Mouse (Mus musculus): ENCODE measurements around the gene Chuk. TPM values are rescaled to one million over a fixed set of nuclear protein-coding genes. Genes with fewer than 3 reads are reported as not detected.
A peak's percentile ranks its signal among the peaks of the same experiment; 100 is the strongest.

The Chuk gene
- polyA plus RNA-seq, 1 experiment from 2014 or later, result 32.8 TPM

GRCm38 (mm10) chr19:44042121-44042520 is 65.2 kb downstream of the Chuk start:
- DNase-seq (ENCODE audit: low spot score) (no peak), ATAC-seq (no peak)
- H3K27ac ChIP-seq (ENCODE audit: low read length), result no peak overlapping the region

GRCm38 (mm10) chr19:44033396-44033795 is 73.9 kb downstream of the Chuk start:
- H3K9me3 ChIP-seq (ENCODE audit: low read length), result no peaks in the 10 kb centered on the region
- WGBS, result 87% methylated on average over 5 of the region's 5 CpGs
- no peaks in the 10 kb centered on the region for H3K27me3 ChIP-seq (replicated peaks; ENCODE audit: insufficient read depth, low read length)
- TF ChIP-seq EP300 (IDR thresholded peaks at IDR 0.05) (no peak), CTCF (IDR thresholded peaks at IDR 0.05) (no peak)
- no peak overlapping the region for H3K4me2 ChIP-seq (replicated peaks; ENCODE audit: low read depth, low read length)
- DNase-seq (ENCODE audit: low spot score) (no peak), ATAC-seq (no peak)
- no peak overlapping the region for H3K9ac ChIP-seq (replicated peaks; ENCODE audit: low read depth)
- H3K36me3 ChIP-seq (ENCODE audit: insufficient read depth, low read length), result peaks cover 9% of the 10 kb centered on the region
- no peak overlapping the region for H3K4me3 ChIP-seq (ENCODE audit: low read depth, low read length)
- no peak overlapping the region for H3K27ac ChIP-seq (ENCODE audit: low read length)
- H3K4me1 ChIP-seq (ENCODE audit: insufficient read depth, low read depth, low read length), result peaks cover 2% of the 10 kb centered on the region; the same call in 1 of the 2 replicates

More at GRCm38 (mm10) chr19:44042121-44042520, 65.2 kb downstream of the Chuk start:
- H3K27me3 ChIP-seq (replicated peaks; ENCODE audit: insufficient read depth, low read length), result no peaks in the 10 kb centered on the region
- H3K4me1 ChIP-seq (ENCODE audit: insufficient read depth, low read depth, low read length), result no peaks in the 10 kb centered on the region
- no peak overlapping the region for H3K4me3 ChIP-seq (ENCODE audit: low read depth, low read length)
- peaks cover 14% of the 10 kb centered on the region for H3K36me3 ChIP-seq (ENCODE audit: insufficient read depth, low read length)
- 70% methylated on average over 5 of the region's 5 CpGs for WGBS
- no peaks in the 10 kb centered on the region for H3K9me3 ChIP-seq (ENCODE audit: low read length)
- TF ChIP-seq EP300 (IDR thresholded peaks at IDR 0.05) (no peak), CTCF (IDR thresholded peaks at IDR 0.05) (no peak)
- H3K9ac ChIP-seq (replicated peaks; ENCODE audit: low read depth), result no peak overlapping the region
- no peak overlapping the region for H3K4me2 ChIP-seq (replicated peaks; ENCODE audit: low read depth, low read length)

- ATAC-seq (peak; percentile 75), DNase-seq (ENCODE audit: low spot score) (peak; percentile 58)
- Histone ChIP-seq H3K4me2 (replicated peaks; ENCODE audit: low read depth, low read length) (no peak overlapping the region), H3K9ac (replicated peaks; ENCODE audit: low read depth) (no peak overlapping the region), H3K4me3 (ENCODE audit: low read depth, low read length) (no peak overlapping the region), H3K27me3 (replicated peaks; ENCODE audit: insufficient read depth, low read length) (no peaks in the 10 kb centered on the region), H3K36me3 (ENCODE audit: insufficient read depth, low read length) (peaks cover 6% of the 10 kb centered on the region), H3K27ac (ENCODE audit: low read length) (no peak overlapping the region), H3K9me3 (ENCODE audit: low read length) (no peaks in the 10 kb centered on the region), H3K4me1 (ENCODE audit: insufficient read depth, low read depth, low read length) (peaks cover 2% of the 10 kb centered on the region; the same call in 1 of the 2 replicates)
- WGBS, result 57% methylated on average over 11 of the region's 11 CpGs
- TF ChIP-seq CTCF (IDR thresholded peaks at IDR 0.05), result no peak
- TF ChIP-seq EP300 (IDR thresholded peaks at IDR 0.05), result no peak
Measured at GRCm38 (mm10) chr19:44032046-44032744, 75.1 kb downstream of the Chuk start.

- H3K4me2 ChIP-seq (replicated peaks; ENCODE audit: low read depth, low read length), result no peak overlapping the region
- DNase-seq (ENCODE audit: low spot score) (no peak), ATAC-seq (no peak)
- 74% methylated on average over 5 of the region's 5 CpGs for WGBS
- peaks cover 2% of the 10 kb centered on the region; the same call in 1 of the 2 replicates for H3K4me1 ChIP-seq (ENCODE audit: insufficient read depth, low read depth, low read length)
- H3K9me3 ChIP-seq (ENCODE audit: low read length), result no peaks in the 10 kb centered on the region
- TF ChIP-seq EP300 (IDR thresholded peaks at IDR 0.05) (no peak), CTCF (IDR thresholded peaks at IDR 0.05) (no peak)
- H3K27me3 ChIP-seq (replicated peaks; ENCODE audit: insufficient read depth, low read length), result no peaks in the 10 kb centered on the region
- no peak overlapping the region for H3K27ac ChIP-seq (ENCODE audit: low read length)
- H3K4me3 ChIP-seq (ENCODE audit: low read depth, low read length), result no peak overlapping the region
- no peak overlapping the region for H3K9ac ChIP-seq (replicated peaks; ENCODE audit: low read depth)
- H3K36me3 ChIP-seq (ENCODE audit: insufficient read depth, low read length), result no peaks in the 10 kb centered on the region
Measured at GRCm38 (mm10) chr19:44030024-44030423, 77.3 kb downstream of the Chuk start.

GRCm38 (mm10) chr19:44028972-44029371 is 78.3 kb downstream of the Chuk start, which contains the start of gene Cyp2c23:
Cyp2c23 (minus strand) TSS chr19:44029208.
- WGBS, result 66% methylated on average over 8 of the region's 8 CpGs
- Histone ChIP-seq H3K9me3 (ENCODE audit: low read length) (no peaks in the 10 kb centered on the region), H3K4me2 (replicated peaks; ENCODE audit: low read depth, low read length) (no peak within 1 kb of the TSS), H3K4me3 (ENCODE audit: low read depth, low read length) (no peak within 1 kb of the TSS), H3K27me3 (replicated peaks; ENCODE audit: insufficient read depth, low read length) (no peaks in the 10 kb centered on the region), H3K27ac (ENCODE audit: low read length) (no peak within 1 kb of the TSS), H3K9ac (replicated peaks; ENCODE audit: low read depth) (no peak within 1 kb of the TSS), H3K36me3 (ENCODE audit: insufficient read depth, low read length) (no peaks in the 10 kb centered on the region), H3K4me1 (ENCODE audit: insufficient read depth, low read depth, low read length) (peaks cover 2% of the 10 kb centered on the region; the same call in 1 of the 2 replicates)
- DNase-seq (ENCODE audit: low spot score), result no peak
- ATAC-seq, result no peak
- TF ChIP-seq CTCF (IDR thresholded peaks at IDR 0.05), result no peak
- TF ChIP-seq EP300 (IDR thresholded peaks at IDR 0.05), result no peak

GRCm38 (mm10) chr19:44026956-44027530 is 80.2 kb downstream of the Chuk start:
- Histone ChIP-seq H3K4me2 (replicated peaks; ENCODE audit: low read depth, low read length) (no peak overlapping the region), H3K27me3 (replicated peaks; ENCODE audit: insufficient read depth, low read length) (no peaks in the 10 kb centered on the region), H3K27ac (ENCODE audit: low read length) (no peak overlapping the region), H3K36me3 (ENCODE audit: insufficient read depth, low read length) (no peaks in the 10 kb centered on the region), H3K4me3 (ENCODE audit: low read depth, low read length) (no peak overlapping the region), H3K9ac (replicated peaks; ENCODE audit: low read depth) (no peak overlapping the region), H3K9me3 (ENCODE audit: low read length) (no peaks in the 10 kb centered on the region), H3K4me1 (ENCODE audit: insufficient read depth, low read depth, low read length) (peaks cover 2% of the 10 kb centered on the region; the same call in 1 of the 2 replicates)
- DNase-seq (ENCODE audit: low spot score) (no peak), ATAC-seq (no peak)
- WGBS, result 48% methylated on average over 8 of the region's 8 CpGs
- no peak for TF ChIP-seq CTCF (IDR thresholded peaks at IDR 0.05)
- no peak for TF ChIP-seq EP300 (IDR thresholded peaks at IDR 0.05)
